Mouse (Mus musculus) skeletal muscle tissue, adult 2 months (tissue): Measurements from ENCODE around the gene Steap3.

Source experiments
- DNase-seq: peaks from one replicate; pipeline ENCODE4 v3.0.0-alpha.2; 2012; ENCODE audit warnings: low read depth, low spot score

The Steap3 gene

DNA sequence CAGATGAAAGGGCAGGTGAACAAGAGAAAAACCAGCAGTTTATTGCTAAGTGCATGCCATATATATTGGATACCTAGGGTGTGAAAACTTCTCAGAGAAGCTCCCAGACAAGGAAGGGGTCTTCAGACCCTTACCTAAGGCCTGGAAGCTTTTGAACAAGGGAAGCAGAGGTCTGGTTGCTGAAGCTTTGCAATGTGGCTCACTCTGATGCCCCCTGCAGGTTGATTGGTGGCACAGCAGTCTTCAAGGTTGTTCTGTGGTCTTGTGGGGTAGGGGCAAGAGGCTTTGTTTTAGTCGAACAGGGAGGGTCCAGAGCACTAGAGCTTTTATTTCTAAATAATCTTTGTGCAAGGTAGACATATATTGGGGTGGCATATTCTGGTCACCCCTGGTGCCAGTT, 117.2 kb downstream of the Steap3 start:
- DNase-seq, result peak; percentile 21

GRCm38 (mm10) chr1:120154232-120154631, 118.3 kb downstream of the Steap3 start:
- DNase-seq, result peak; percentile 13

GRCm38 (mm10) chr1:120146994-120147393, 125.5 kb downstream of the Steap3 start:
- no peak for DNase-seq

DNA sequence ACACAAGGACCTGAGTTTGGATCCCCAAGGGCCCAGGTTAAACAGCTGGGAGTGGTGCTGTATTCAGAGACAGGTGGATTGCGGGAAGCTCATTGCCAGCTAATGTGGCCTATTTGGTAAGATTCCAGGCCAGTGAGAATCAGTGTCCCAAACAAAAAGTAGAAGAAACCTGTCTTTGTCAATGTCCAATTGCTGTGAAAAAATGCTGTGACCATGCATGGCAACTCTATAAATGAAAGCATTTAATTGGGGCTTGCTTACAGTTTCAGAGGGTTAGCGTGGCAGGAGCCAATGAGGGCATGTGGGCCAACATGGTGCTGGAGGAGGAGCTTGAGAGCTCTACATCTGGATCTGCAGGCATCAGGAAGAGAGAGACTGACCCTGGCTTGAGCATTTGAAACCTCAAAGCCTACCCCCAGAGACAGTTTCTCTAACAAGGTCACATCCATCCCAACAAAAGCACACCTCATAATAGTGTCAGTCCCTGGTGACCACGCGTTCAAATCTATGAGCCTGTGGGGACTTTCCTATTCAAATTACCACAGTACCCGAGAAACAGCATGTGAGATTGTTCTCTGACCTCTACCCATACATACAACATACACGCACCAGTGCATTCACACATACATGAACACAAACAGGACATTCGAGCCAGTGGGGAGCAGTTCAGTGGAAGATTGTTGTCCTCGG, 126.8 kb downstream of the Steap3 start:
- DNase-seq, result no peak

DNA sequence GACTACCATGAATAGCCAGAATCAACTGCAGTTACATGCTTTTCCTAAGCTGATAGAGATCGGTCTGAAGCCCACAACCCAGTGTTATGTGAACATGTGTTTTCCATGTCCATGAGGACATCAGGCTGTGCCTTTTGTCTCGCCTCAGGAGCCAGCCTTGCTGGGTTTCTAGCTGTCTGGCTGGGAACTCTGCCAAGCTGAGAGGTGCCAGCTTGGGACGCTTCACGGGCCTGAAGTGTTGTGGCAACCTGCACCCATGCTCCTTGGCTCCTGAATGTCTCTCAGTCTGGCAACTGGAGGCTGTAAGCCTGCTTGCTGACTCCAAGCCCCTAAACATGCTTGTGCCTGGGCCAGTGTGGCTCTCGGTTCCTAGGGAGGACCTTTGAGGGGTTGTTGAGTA, 130.0 kb downstream of the Steap3 start:
- no peak for DNase-seq
